Mouse (Mus musculus): ENCODE results near the gene Prss37. TPM values are rescaled to one million over a fixed set of nuclear protein-coding genes. Genes with fewer than 3 reads are reported as not detected.

Gene Prss37
- not detected for total RNA-seq (2023)

DNA sequence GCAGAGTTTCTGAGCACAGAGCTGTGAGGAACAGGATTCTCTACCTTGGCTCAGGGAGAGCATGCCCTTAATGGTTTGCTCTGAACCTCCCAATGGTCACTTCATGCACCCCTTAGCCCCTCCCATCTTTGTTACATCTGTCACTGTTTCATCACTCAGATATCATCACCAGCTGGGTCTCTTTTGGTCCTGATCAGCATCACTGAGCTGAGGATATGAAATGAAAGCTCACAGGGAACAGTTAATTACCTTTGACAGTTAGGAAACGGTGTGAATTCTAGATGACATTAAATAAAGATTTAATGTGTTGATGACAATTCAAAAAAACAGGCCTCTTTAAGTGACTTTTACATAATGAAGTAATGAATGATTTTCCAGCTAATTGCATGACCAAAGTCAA is at the start of gene Prss37:
Prss37 (minus strand) TSS at position 101 of the 400 bp plus-strand sequence.

DNA sequence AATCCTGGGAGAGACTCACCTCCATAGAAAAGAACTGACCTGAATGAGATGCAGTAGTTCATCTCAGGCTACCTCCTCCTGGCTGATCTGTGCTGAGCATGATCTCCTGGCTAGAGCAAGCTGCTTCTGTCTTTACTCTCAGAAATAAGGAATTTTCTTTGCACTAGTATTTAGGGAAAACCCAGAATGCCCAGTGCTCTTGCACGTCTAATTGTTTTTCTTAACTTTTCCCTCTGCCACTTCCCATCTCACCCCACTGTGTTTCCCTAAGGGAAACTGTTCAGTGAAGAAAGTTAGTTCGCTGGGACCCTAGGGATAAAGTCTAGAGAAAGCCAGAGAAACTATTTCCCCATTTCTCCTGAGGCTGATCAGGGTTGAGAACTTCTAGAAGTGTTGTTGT is 35.6 kb upstream of the Prss37 start, which contains the start of gene Olfr461:
Olfr461 (minus strand) TSS at position 101 of the 400 bp plus-strand sequence.

DNA sequence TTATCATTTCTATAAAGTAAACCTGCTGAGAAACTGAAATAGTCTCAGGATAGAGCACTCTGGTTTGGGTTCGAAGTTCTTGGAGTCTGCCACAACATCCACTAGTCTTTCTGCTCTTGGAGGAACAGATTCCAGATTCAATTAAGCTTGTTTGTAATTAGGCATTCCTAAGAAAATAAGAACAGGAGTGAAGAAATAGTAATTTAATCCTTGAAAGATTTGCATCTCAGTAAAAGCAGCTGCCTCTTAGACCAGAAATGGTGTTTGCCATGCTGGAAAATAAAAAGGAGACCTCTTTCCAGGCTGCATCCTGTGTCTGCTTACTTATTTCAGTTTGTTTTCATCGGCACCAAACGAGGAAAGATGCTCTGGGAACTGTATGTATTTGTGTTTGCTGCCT is 26.1 kb downstream of the Prss37 start, which contains the start of gene Tas2r108:
Tas2r108 (plus strand) TSS at position 301 of the 400 bp plus-strand sequence.

DNA sequence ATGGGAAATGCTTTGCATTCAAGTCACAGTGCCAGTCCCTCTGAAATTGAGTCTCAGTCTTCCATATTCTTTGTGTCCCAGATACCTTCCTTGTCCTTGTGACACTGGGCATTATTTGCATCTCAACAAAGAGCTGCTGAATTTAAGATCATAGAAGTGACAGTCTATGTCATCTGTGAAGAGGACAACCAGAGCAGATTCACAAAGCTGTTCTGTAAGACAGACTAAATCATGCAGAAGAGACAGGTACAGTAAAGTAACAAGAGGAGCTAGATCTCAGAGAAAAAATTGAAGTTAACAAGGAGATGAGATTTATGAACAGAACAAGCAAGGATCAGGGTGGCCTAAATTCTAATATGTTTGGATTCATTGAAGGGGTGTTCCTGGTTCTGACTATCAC is 28.4 kb downstream of the Prss37 start, which contains the start of gene Tas2r137:
Tas2r137 (plus strand) TSS at position 301 of the 400 bp plus-strand sequence.

DNA sequence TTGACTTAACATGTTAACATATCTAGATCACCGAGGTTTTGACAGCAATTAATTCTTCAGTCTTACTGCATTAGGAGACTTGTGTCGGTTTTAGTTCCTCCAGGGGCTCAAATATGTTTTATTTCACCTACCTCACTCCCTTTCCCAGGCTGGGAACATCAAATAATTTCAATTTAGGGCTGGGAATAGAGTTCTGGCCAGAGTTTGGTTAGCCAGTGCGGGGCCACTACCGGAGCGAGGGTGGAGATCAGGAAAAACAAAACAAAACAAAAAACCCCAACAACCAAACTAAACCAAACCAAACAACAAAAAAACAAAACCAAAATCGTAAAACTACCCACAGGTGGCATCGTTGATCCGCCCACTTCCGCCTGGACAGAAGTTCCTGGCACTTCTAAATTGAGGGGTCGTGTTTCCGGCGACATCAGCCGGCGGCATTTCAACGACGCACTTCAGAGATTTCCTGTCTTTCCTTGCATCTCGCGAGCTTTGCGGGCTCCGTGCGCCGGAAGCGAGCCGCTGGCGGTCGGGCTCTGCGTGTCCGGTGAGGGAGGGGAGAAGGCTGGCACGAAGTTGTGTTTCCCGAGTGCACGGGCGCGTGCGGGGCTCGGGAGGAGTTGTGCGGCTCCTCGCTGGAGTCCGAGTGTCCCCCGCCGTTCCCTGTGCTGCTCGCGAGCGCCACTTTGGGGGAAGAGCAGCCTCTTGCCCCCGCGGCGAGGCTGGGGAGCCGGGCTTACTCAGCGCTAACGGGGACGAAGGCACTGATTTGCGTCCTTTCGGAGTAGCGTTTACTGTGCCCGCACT is 48.2 kb downstream of the Prss37 start, which contains the start of gene Ssbp1:
Ssbp1 (plus strand) TSS at position 437 of the 804 bp plus-strand sequence.

Other genes starting within 250 kb of the Prss37 start
- 43.5 TPM for gene Agk, start 194.3 kb downstream of the Prss37 start, total RNA-seq (2023)
- 22.2 TPM for gene E330009J07Rik, start 83.4 kb downstream of the Prss37 start, total RNA-seq (2023)
- not detected for gene Wee2, start 80.4 kb downstream of the Prss37 start, total RNA-seq (2023)
- gene Ssbp1, start 48.2 kb downstream of the Prss37 start, total RNA-seq (2023), result 57.3 TPM
- gene Tas2r137, start 28.3 kb downstream of the Prss37 start, total RNA-seq (2023), result not detected
- gene Tas2r108, start 26.0 kb downstream of the Prss37 start, total RNA-seq (2023), result not detected
- gene Olfr461, start 35.5 kb upstream of the Prss37 start, total RNA-seq (2023), result not detected
- not detected for gene Olfr460, start 50.0 kb upstream of the Prss37 start, total RNA-seq (2023)
- gene Clec5a, start 66.3 kb upstream of the Prss37 start, total RNA-seq (2023), result not detected
- not detected for gene Tas2r138, start 93.8 kb upstream of the Prss37 start, total RNA-seq (2023)
- gene Mgam, start 109.3 kb upstream of the Prss37 start, total RNA-seq (2023), result 0.15 TPM